Mouse (Mus musculus): ENCODE measurements around the gene Lsm2.
"Not testable (repeated sequence)": the region's sequence is repeated elsewhere in the genome, so short reads cannot be mapped to it uniquely, and the experiment has no call there.

Lsm2 gene

GRCm38 (mm10) chr17:34984218-34984617 lies 2.6 kb downstream of the Lsm2 start:
- DNase-seq (ENCODE audit: low spot score in 2 of 2) = no peak

- DNase-seq (ENCODE audit: low spot score in 2 of 2) = no peak
Observed at GRCm38 (mm10) chr17:34994751-34995150, 13.1 kb downstream of the Lsm2 start.

- DNase-seq (ENCODE audit: low spot score in 2 of 2) = not testable (repeated sequence)
Observed at GRCm38 (mm10) chr17:34995192-34995591, 13.5 kb downstream of the Lsm2 start.

- not testable (repeated sequence) for DNase-seq (ENCODE audit: low spot score in 2 of 2)
Observed at GRCm38 (mm10) chr17:34995927-34996326, 14.3 kb downstream of the Lsm2 start.

GRCm38 (mm10) chr17:34996411-34997141 lies 14.9 kb downstream of the Lsm2 start:
- no peak for DNase-seq (ENCODE audit: low spot score in 2 of 2)

GRCm38 (mm10) chr17:34997142-34997483 lies 15.5 kb downstream of the Lsm2 start:
- no peak for DNase-seq (ENCODE audit: low spot score in 2 of 2)

- DNase-seq (ENCODE audit: low spot score in 2 of 2) = no peak
Observed at GRCm38 (mm10) chr17:34998526-34999430, 17.1 kb downstream of the Lsm2 start.

GRCm38 (mm10) chr17:34999871-35000716 lies 18.4 kb downstream of the Lsm2 start:
- not testable (repeated sequence) for DNase-seq (ENCODE audit: low spot score in 2 of 2)

GRCm38 (mm10) chr17:35000717-35001451 lies 19.2 kb downstream of the Lsm2 start, which contains the start of gene Vars:
Gene Vars (plus strand): TSS chr17:35000987.
- peak; percentile 53 to 72 for DNase-seq (ENCODE audit: low spot score in 2 of 2)

GRCm38 (mm10) chr17:35001452-35002152 lies 19.9 kb downstream of the Lsm2 start:
- DNase-seq (ENCODE audit: low spot score in 2 of 2) = peak in 1 of 2 experiments; percentile 32

GRCm38 (mm10) chr17:35002153-35002865 lies 20.6 kb downstream of the Lsm2 start:
- no peak for DNase-seq (ENCODE audit: low spot score in 2 of 2)

GRCm38 (mm10) chr17:35003022-35003838 lies 21.6 kb downstream of the Lsm2 start:
- DNase-seq (ENCODE audit: low spot score in 2 of 2) = no peak

- no peak for DNase-seq (ENCODE audit: low spot score in 2 of 2)
Observed at GRCm38 (mm10) chr17:35004075-35004717, 22.5 kb downstream of the Lsm2 start.

- DNase-seq (ENCODE audit: low spot score in 2 of 2) = no peak
Observed at GRCm38 (mm10) chr17:35005158-35005557, 23.5 kb downstream of the Lsm2 start.

GRCm38 (mm10) chr17:35005902-35006301 lies 24.2 kb downstream of the Lsm2 start:
- not testable (repeated sequence) for DNase-seq (ENCODE audit: low spot score in 2 of 2)

- no peak for DNase-seq (ENCODE audit: low spot score in 2 of 2)
Observed at GRCm38 (mm10) chr17:35007387-35007991, 25.8 kb downstream of the Lsm2 start.

GRCm38 (mm10) chr17:35009586-35009985 lies 27.9 kb downstream of the Lsm2 start:
- no peak for DNase-seq (ENCODE audit: low spot score in 2 of 2)

- no peak for DNase-seq (ENCODE audit: low spot score in 2 of 2)
Observed at GRCm38 (mm10) chr17:35011440-35011839, 29.8 kb downstream of the Lsm2 start.

Data from left cerebral cortex, adult 9 months (tissue).